Mouse (Mus musculus) lung, postnatal 0 days (tissue): ENCODE data around the gene Eno3.

Experiments
- CTCF ChIP-seq: IDR thresholded peaks from 2 replicates; pipeline ENCODE4 v1.5.1; 2016; ENCODE audit warnings: antibody characterized with exemption, mild to moderate bottlenecking
- EP300 ChIP-seq: IDR thresholded peaks from 2 replicates; pipeline ENCODE4 v1.6.1; 2016; ENCODE audit warnings: antibody characterized with exemption, mild to moderate bottlenecking, control low read depth

DNA sequence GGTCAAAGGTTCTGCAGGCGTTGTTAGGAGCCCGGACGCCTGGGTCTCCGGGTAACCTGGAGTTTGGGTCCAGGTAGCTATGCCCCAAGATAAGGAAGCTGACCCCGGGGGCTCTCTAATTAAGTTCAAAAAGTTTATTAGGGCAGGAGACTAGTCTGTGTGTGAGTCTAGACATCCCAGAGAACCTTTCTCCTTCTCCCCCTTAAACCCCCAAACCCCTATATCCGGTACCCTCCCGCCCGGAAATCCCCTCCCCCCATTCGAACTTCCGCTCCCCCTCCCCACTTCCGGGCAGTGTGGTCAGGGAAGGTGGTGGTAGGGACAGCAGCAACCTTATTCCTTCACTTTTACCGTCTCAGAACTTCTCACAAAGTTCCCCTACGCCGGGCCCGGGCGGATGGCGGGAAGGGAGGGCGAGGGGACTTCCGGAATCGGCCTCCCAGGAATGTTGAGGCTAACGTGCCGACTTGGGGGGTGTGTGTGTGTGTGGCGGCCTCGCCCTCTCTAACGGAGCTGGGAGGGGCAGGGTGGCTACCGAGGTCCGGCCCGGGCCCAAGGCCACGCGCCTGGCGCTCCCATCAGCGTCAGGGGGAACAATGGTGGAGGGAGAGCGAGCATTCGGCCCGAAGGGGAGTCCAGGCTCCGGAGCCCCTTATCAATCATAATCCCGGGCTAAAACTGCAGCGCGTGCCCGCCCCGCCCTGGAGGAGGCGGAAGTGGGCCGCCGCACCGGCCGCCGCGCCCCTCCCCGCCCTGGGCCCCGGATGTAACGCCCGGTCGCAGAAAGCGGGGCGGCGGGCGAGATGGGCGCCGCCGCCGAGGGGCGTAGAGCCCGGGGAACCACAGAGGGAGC is 3.4 kb upstream of the Eno3 start:
- TF ChIP-seq CTCF (no peak), EP300 (no peak)
